Mouse (Mus musculus) ES-E14 (cell line): ENCODE data around the gene Enoph1. TPM values are rescaled to one million over a fixed set of nuclear protein-coding genes. Genes with fewer than 3 reads are reported as not detected.

Experiments
- DNase-seq: peaks from one replicate; pipeline ENCODE4 v3.0.0-alpha.2; 2013; ENCODE audit warnings: low read depth, low spot score
- H3K27ac ChIP-seq: 2 replicates; pipeline ENCODE4 v1.5.1; 2012; ENCODE audit warnings: low read depth, mild to moderate bottlenecking, low read length, moderate library complexity, mixed read lengths; ENCODE audit not compliant: poor library complexity, insufficient read depth, severe bottlenecking
- H3K36me3 ChIP-seq: 2 replicates; pipeline ENCODE4 v1.6.1; 2012; ENCODE audit warnings: mild to moderate bottlenecking, low read length, moderate library complexity, mixed read lengths; ENCODE audit not compliant: control insufficient read depth, poor library complexity, insufficient read depth, severe bottlenecking
- H3K4me1 ChIP-seq, 2 experiments: fragments of 150-350 bp in 1 of 2; sonication (generic) in 1 of 2; 2 replicates each; pipeline ENCODE4 v1.6.1; 2012; ENCODE audit warnings: low read length in 2 of 2, mild to moderate bottlenecking in 1 of 2, mixed read lengths in 1 of 2; ENCODE audit not compliant: control insufficient read depth in 2 of 2, insufficient read depth in 2 of 2, poor library complexity in 1 of 2
- H3K4me3 ChIP-seq, 2 experiments: fragments of 150-350 bp in 1 of 2; sonication (generic) in 1 of 2; 2 replicates each; pipeline ENCODE4 v1.5.1; 2012; ENCODE audit warnings: low read length in 2 of 2, low read depth in 1 of 2, mild to moderate bottlenecking in 1 of 2, mixed read lengths in 1 of 2; ENCODE audit not compliant: insufficient read depth in 1 of 2, poor library complexity in 1 of 2, severe bottlenecking in 1 of 2
- H3K9ac ChIP-seq: 2 replicates; pipeline ENCODE4 v1.6.1; 2012; ENCODE audit warnings: low read depth, mild to moderate bottlenecking, low read length, mixed read lengths; ENCODE audit not compliant: poor library complexity, insufficient read depth, severe bottlenecking
- H3K9me3 ChIP-seq: fragments of 150-350 bp; sonication (generic); 2 replicates; pipeline ENCODE4 v1.6.1; 2012; ENCODE audit warnings: low read depth, mild to moderate bottlenecking, low read length; ENCODE audit not compliant: control insufficient read depth, insufficient read depth
- CHD2 ChIP-seq: IDR thresholded peaks from 2 replicates; pipeline ENCODE4 v1.6.1; 2014; ENCODE audit warnings: mild to moderate bottlenecking, low read depth, low read length, inconsistent platforms
- HCFC1 ChIP-seq: IDR thresholded peaks from 2 replicates; pipeline ENCODE4 v1.6.1; 2012; ENCODE audit warnings: low read length, inconsistent platforms, borderline replicate concordance; ENCODE audit not compliant: insufficient read depth
- MAFK ChIP-seq: IDR thresholded peaks from 2 replicates; pipeline ENCODE4 v1.6.1; 2014; ENCODE audit warnings: mild to moderate bottlenecking, low read depth, low read length, inconsistent platforms; ENCODE audit not compliant: insufficient read depth
- ZC3H11A ChIP-seq: IDR thresholded peaks from 2 replicates; pipeline ENCODE4 v1.6.1; 2012; ENCODE audit warnings: low read depth, mild to moderate bottlenecking, inconsistent platforms, low read length, borderline replicate concordance
- ZNF384 ChIP-seq: IDR thresholded peaks from 2 replicates; pipeline ENCODE4 v1.6.1; 2012; ENCODE audit warnings: low read depth, low read length, inconsistent platforms
- in situ Hi-C, 2 experiments: fragments of 600-800 bp; cut with MboI; formaldehyde crosslinking; loops; one replicate each; pipeline ENCODE4 v1.15.1; 2025; ENCODE audit warnings: low sequenced_read_pairs in 2 of 2, inconsistent platforms in 1 of 2; ENCODE audit not compliant: unreplicated experiment in 2 of 2
- total RNA-seq: library from RNA; depleted of rRNA; stranded (reverse); fragments of 300-350 nt; gene quantifications from 2 replicates; pipeline ENCODE4 v1.2.3, GENCODE M21; 2012

Enoph1 gene
- total RNA-seq, 1 experiment = 81.5 TPM

DNA sequence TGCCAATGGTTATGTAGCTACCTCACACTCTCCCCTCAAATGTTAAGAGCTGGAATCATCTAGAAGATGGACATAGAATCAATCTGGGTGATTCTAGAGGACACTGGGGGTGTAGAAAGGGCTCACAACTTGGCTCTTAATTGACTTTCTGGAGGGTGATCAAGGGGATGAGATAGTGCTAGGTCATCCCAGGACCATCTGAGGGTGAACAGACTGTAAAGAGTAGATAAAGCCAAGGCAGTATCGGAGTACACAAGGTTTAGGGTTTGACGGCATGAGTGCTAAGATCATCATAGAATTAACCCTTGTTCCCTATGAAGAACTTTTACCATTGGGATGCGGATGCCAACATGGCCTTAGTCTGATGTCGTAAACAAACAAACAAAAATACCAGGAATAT is 58.2 kb downstream of the Enoph1 start:
- H3K27ac ChIP-seq = no peak overlapping the region
- in situ Hi-C loops = loop anchor here in 1 of 2 experiments (25.0 kb wide), 1 partner anchor 139 kb away; no protein-coding TSS in a partner anchor
- no peaks in the 10 kb centered on the region for H3K9me3 ChIP-seq
- no peak for DNase-seq
- TF ChIP-seq ZNF384 (no peak), MAFK (no peak), ZC3H11A (no peak), CHD2 (no peak), HCFC1 (no peak)
- no peaks in the 10 kb centered on the region for H3K36me3 ChIP-seq
- H3K9ac ChIP-seq = no peak overlapping the region
- H3K4me3 ChIP-seq = no peak overlapping the region
- no peaks in the 10 kb centered on the region for H3K4me1 ChIP-seq

DNA sequence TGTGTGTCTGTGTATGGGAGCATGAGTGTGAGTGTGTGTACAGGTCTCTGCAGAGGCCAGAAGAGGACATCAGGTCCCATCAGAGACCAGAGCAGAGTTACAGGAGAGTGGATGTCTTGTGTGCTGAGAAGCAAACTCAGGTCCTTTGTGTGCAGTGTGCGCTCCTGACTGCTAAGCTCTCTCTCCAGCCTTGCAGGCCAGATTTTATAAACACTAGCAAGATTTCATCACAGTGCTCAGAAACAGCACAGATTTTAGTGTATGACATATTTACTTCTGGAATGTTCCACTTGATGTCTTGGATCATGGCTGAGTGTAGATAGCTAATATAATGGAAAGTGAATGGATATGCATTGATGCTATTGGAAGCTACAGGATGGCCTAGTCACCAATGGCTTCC is 62.6 kb downstream of the Enoph1 start:
- Histone ChIP-seq H3K9me3 (no peaks in the 10 kb centered on the region), H3K27ac (no peak overlapping the region), H3K36me3 (no peaks in the 10 kb centered on the region), H3K4me1 (no peaks in the 10 kb centered on the region), H3K9ac (no peak overlapping the region), H3K4me3 (no peak overlapping the region)
- TF ChIP-seq CHD2 (no peak), ZNF384 (no peak), HCFC1 (no peak), ZC3H11A (no peak)
- no peak for DNase-seq
- in situ Hi-C loops = no loop called here

GRCm38 (mm10) chr5:100108866-100109265 is 69.1 kb downstream of the Enoph1 start:
- in situ Hi-C loops = no loop called here
- H3K9ac ChIP-seq = no peak overlapping the region
- H3K4me1 ChIP-seq = no peaks in the 10 kb centered on the region
- TF ChIP-seq HCFC1 (no peak), MAFK (no peak)
- no peaks in the 10 kb centered on the region for H3K36me3 ChIP-seq
- H3K27ac ChIP-seq = no peak overlapping the region
- H3K4me3 ChIP-seq = no peak overlapping the region
- DNase-seq = no peak
- H3K9me3 ChIP-seq = no peaks in the 10 kb centered on the region

GRCm38 (mm10) chr5:100109543-100110282 is 69.9 kb downstream of the Enoph1 start:
- no peak overlapping the region for H3K4me3 ChIP-seq
- no peak overlapping the region for H3K9ac ChIP-seq
- H3K27ac ChIP-seq = no peak overlapping the region
- H3K36me3 ChIP-seq = no peaks in the 10 kb centered on the region
- H3K4me1 ChIP-seq = no peaks in the 10 kb centered on the region
- in situ Hi-C loops = no loop called here
- no peak for DNase-seq
- H3K9me3 ChIP-seq = no peaks in the 10 kb centered on the region
- TF ChIP-seq ZC3H11A (no peak), ZNF384 (no peak), CHD2 (no peak), MAFK (no peak), HCFC1 (no peak)

- H3K9ac ChIP-seq = no peak overlapping the region
- no peak overlapping the region for H3K27ac ChIP-seq
- H3K9me3 ChIP-seq = no peaks in the 10 kb centered on the region
- no peaks in the 10 kb centered on the region for H3K4me1 ChIP-seq
- no peak overlapping the region for H3K4me3 ChIP-seq
- no peak for DNase-seq
- no peaks in the 10 kb centered on the region for H3K36me3 ChIP-seq
- TF ChIP-seq MAFK = no peak
- TF ChIP-seq ZNF384 = no peak
- no peak for TF ChIP-seq HCFC1
- TF ChIP-seq ZC3H11A = no peak
- in situ Hi-C loops = no loop called here
These were observed 70.8 kb downstream of the Enoph1 start for GRCm38 (mm10) chr5:100110581-100110980.
